Mouse (Mus musculus) thymus, postnatal 36 days (tissue): ENCODE measurements around the gene Iars.

Experiments
- DNase-seq, 2 experiments: peaks; one replicate each; pipeline ENCODE4 v3.0.0; 2022; ENCODE audit warnings: mixed read lengths in 2 of 2

Gene Iars

GRCm38 (mm10) chr13:49681351-49682232 is at the start of gene Iars:
Gene Iars (plus strand): TSS chr13:49682100.
- peak; percentile 98 to 99 for DNase-seq

GRCm38 (mm10) chr13:49639965-49640364 is 41.9 kb upstream of the Iars start:
- DNase-seq: no peak

DNA sequence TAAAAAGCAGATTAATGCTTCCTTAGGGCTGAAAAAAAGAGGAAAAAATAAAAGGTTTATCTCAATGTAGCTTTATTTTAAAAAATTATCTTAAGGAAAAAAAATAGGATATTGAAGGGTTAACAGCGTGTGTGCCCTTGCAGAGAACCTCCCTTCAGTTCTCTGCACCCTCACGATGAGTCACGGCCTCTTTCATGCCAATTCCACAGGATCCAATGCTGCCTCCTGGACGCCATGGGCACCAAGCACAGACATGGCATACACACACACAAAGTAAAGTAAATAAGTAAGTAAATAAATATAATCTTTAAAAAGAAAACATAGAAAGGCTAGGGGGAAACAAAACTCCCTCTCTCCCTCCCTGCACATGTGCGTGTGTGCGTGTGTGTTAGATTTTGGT is 39.2 kb upstream of the Iars start:
- no peak for DNase-seq

- no peak for DNase-seq
Observed at GRCm38 (mm10) chr13:49643669-49644362, 38.1 kb upstream of the Iars start.

GRCm38 (mm10) chr13:49644731-49645529 is 37.0 kb upstream of the Iars start:
- no peak for DNase-seq

GRCm38 (mm10) chr13:49646019-49646418 is 35.9 kb upstream of the Iars start:
- no peak for DNase-seq

DNA sequence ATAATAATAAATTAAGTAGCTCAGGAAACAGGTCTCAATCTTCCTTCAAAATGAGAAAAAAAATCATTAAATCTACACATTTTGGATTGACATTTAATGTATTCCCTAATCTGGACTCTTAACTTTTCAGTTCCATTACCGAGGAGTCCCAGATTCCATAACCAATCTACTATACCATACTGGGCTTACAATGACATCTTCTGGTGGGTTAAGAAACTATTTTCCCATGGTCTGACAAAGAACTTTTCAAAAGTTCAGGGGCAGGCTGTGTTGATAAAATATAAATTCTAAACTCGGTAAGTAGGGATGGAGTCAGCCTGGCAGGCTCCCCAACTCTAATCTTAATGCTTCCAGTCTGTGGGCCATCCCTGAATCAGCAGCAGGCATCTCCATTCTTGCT is 30.8 kb upstream of the Iars start:
- no peak for DNase-seq

GRCm38 (mm10) chr13:49651781-49652351 is 30.0 kb upstream of the Iars start:
- DNase-seq: no peak

GRCm38 (mm10) chr13:49652481-49653179 is 29.3 kb upstream of the Iars start, which contains the start of the genes Cenpp and Nol8:
Gene Cenpp (minus strand): TSS chr13:49652785.
Gene Nol8 (plus strand): TSS chr13:49653078.
- DNase-seq: peak; percentile 99

DNA sequence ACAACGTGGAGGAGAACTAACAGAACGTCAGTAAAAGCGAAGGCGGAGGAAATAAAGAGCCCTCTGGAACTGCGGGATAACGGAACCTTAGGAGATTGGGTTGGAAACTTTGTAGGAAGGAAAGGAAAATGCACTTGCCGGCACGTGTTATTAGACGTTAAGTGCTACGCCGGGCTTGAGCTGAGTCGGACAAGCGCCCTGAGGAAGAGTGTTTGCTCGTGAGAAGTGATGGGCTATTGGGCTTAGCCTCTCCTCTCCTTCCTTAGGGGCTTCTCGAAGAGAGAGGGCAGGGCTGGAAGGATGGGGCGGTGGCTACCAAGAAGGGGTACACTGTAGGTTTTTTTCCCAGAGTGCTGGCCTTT is 28.7 kb upstream of the Iars start:
- DNase-seq: peak in 1 of 2 experiments; percentile 50

DNA sequence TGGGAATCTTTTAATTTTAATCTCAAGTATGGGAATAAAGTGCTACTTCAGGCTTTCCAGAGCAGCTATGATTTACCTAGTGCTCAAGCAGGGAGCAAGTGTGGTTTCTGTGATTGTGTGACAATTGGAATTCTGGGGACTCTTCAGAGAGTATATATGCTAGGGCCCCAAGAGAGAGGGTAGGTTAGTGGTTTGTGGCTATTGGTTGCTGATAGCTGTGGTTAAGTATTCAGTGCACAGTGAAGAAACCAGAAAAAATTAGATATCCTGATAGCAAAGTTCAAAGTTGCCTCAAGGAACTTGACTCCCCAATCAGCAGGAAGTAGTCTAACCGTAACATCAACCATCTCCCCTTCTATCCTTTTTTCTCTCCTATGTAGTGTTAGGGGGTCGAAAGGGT is 4.1 kb upstream of the Iars start:
- no peak for DNase-seq

DNA sequence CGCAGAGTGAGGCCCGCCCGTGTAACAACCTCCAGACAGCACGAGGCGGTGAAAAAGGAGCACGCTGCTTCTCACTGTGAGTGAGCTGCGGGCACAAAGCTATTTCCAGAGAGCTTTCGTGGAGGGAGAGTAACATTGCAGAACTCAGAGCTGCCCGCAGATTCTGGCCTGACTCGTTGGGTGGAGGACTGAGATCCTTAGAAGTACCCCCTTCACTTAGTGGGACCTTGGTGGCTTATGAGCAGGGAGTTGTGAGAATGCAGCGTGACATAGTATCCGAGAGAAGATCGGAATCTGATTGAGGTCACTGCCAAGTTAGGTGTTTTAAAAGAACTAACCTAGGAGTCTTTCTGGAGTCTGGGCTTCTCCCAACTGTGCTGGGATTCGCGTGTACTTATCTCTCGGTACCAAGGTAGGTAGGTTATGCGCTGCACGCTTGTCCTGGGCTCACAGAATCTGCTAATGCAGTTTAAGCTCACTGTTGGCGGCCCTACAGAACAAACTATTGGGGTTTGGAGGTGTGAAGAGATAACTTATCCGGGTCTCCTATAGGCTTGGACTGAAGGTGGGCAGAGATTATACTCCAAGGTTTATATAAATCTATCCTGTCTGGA is 440 bp downstream of the Iars start:
- peak in 1 of 2 experiments; percentile 3 for DNase-seq

GRCm38 (mm10) chr13:49684266-49684665 is 2.4 kb downstream of the Iars start:
- no peak for DNase-seq

GRCm38 (mm10) chr13:49691056-49691455 is 9.2 kb downstream of the Iars start:
- no peak for DNase-seq

DNA sequence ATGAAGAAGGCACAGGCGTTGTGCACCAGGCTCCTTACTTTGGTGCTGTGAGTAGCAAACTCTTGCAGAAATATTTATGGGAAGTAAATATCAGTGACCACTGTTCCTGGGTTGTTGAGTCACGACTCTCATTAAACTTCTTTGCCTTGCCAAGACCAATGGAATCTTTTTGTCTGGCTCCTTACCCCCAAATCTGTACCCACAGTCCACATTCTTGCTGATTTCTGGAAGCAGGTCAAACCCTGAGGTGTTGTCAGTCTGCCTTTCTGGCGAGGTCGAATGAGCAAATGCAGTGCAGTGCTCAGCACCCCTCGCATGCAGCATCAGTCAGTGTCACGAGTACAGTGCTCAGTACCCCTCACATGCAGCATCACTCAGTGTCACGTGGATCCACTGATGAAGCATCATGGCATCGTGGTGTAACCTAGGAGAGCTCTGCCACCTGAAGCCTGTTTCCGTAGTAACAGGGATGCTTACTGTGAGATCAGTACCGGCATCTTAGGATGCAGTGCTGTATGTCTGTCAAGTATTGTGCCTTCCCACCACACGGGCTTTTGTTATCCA is 21.4 kb downstream of the Iars start:
- DNase-seq: no peak

DNA sequence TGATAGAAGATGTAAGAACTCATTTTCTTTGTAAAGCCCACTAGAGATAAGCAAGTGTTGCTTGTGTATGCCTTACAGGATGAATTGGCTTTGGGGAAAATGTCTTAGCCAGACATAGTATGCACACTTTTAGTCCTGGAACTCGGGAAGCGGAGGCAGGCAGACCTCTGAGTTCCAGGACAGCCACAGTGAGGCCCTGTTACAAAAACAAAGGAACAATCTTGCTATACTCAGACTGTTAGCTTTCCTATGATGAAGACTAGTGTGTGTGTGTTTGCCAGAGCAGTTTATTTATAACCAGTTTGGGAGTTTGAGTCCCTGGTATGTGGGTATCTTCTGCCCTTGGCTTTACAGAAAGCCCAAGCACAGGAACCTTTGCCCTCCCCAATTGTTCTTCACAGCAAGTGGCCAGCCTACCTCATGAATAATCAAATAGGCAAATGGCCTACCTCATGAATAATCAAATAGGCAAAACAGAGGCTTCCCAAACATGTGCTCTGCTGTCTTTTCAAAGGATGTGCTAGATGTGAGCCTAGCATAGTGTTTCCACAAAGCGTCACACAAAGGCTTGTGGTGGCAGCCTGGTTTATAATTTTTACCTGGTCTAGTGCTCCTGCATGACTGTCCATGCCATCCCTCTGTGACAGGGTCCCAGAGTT is 24.3 kb downstream of the Iars start:
- DNase-seq: no peak

GRCm38 (mm10) chr13:49708311-49708710 is 26.4 kb downstream of the Iars start:
- DNase-seq: no peak

GRCm38 (mm10) chr13:49712047-49712721 is 30.3 kb downstream of the Iars start:
- no peak for DNase-seq

GRCm38 (mm10) chr13:49719310-49719709 is 37.4 kb downstream of the Iars start:
- DNase-seq: no peak

DNA sequence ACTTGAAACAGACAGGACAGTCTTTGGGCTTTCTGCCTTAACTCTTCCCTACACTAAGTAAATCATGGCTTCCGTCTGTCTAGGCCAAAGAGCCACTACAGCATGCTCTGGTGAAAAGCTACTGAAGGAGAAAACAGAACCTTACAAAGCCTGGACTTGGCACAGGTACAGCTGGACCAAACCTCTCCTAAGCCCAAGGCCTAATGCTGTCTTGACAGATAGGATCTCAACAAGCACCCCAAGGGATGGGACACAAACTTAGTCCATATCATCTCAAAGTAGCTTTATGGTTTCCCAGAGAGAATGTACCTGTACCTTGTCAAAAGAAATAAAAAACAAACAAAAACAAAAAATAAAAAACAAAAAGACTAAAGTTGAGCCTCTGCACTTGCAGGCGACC is 54.5 kb downstream of the Iars start:
- no peak for DNase-seq
